Mouse (Mus musculus): Measurements from ENCODE around the gene Crtam. TPM values are rescaled to one million over a fixed set of nuclear protein-coding genes. Genes with fewer than 3 reads are reported as not detected.

The Crtam gene
- total RNA-seq, 1 experiment from 2014 or later: not detected

DNA sequence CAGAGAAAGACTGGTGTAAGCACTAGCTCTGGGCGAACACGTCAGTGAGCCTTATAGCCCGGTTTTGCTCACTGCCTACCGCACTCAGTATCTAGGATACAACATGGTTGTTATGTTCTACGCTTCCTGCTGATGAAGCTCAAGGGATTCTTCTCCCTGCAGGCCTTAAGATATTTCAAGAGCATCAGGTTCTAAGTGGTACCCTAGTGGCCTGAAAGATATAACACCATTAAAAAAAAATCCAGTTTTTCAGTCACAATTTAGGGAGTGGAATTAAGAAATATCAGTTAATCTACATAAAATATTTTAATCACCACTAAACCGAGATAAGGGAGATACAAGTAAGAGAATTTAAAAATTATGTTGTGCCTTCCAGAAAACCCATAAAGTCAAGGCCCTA is 56.0 kb downstream of the Crtam start:
- no peak for ATAC-seq (replicated peaks in 1 of 2; ENCODE audit: insufficient read depth in 1 of 2, low FRiP score in 2 of 2, low TSS enrichment in 1 of 2, low read depth in 1 of 2, poor library complexity in 2 of 2, severe bottlenecking in 2 of 2)

DNA sequence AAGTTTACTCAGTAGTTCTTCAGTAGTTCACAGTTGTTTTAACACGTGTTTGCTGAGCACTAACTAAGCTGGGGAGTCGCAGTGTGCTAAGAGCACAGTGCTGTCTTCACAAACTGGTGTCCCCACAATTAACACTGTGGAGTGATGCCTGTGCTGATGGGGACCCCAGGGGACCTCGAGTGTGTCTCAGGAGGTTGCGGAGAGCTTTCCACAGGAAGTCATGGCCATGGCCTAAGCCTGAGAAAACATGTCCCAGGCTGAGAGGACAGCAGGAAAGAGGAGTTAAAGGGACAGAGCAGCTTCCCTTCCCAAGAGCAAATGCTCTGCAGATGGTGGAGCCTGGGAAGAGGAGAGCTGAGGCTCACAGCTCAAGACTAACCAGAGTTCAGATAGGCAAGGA is 57.3 kb downstream of the Crtam start:
- no peak for ATAC-seq (replicated peaks in 1 of 2; ENCODE audit: insufficient read depth in 1 of 2, low FRiP score in 2 of 2, low TSS enrichment in 1 of 2, low read depth in 1 of 2, poor library complexity in 2 of 2, severe bottlenecking in 2 of 2)

DNA sequence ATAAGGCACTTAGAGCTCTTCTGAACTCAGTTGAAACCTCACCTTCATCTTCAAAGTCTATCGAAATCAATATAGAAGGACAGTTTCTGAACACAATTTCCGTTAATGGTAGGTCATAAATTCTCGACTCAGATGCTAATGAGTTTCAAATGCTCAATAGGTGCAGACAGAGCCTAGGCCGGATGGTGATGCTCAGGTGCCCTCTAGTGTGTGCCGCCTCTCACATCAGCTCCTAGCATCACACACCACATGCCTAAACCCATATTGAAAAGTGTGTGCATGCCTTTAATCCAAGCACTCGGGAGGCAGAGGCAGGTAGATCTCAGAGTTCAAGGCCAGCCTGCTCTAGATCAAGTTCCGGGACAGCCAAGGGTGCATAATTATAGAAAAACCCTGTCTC is 67.0 kb downstream of the Crtam start:
- no peak for ATAC-seq (replicated peaks in 1 of 2; ENCODE audit: insufficient read depth in 1 of 2, low FRiP score in 2 of 2, low TSS enrichment in 1 of 2, low read depth in 1 of 2, poor library complexity in 2 of 2, severe bottlenecking in 2 of 2)

DNA sequence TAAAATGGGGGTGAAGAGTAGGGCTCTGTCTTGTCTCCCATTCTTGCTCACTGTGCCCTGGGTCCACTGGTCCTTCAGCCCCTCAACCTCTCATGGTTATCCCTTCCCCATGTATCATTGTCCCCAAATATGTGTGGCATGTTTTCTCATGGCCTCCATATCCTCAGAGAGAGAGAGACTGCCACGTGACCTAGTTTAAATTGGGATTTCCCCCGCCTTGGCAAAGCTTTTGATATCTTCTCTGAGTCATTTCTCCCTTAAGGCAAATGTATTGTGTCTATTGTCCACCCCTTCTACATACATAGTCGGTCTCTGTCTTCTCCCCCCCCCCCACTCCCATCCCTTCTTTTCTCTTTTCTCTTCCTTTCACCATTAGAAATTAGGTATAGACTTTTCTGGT is 71.1 kb downstream of the Crtam start:
- no peak for ATAC-seq (replicated peaks in 1 of 2; ENCODE audit: insufficient read depth in 1 of 2, low FRiP score in 2 of 2, low TSS enrichment in 1 of 2, low read depth in 1 of 2, poor library complexity in 2 of 2, severe bottlenecking in 2 of 2)

DNA sequence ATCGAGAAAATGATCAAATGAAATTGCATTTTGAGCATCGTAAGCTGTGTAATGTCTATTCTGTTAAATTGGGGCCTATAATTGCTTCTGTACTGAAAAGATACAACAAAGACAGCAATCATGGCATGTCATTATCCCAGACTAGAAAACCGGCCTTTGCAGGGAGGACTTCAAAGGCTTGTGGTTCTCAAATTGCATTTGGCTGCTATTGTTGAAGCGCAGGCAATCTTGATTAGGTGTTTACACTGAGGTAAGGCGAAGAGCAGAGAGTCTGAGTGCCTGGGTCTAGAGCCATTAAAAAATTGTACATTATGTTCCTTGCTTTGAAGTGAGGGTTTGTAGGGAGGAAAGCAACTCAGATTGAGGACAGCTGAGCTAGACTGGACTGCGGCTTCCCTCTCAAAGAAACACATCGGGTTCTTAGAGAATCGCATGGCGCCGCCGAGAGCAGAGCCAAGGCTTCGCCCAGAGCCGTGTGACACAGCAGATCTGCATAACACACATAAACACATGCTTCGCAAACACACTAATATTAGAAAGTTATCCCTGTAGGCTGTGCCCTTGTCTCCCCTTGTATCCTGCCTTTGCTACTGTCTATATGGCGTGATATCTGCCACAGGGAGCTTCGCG is 77.0 kb downstream of the Crtam start:
- no peak for ATAC-seq (replicated peaks in 1 of 2; ENCODE audit: insufficient read depth in 1 of 2, low FRiP score in 2 of 2, low TSS enrichment in 1 of 2, low read depth in 1 of 2, poor library complexity in 2 of 2, severe bottlenecking in 2 of 2)

Other genes with a start within 250 kb of the Crtam start
- 3,790 and 5,329 TPM in 2 replicates for gene Hspa8, start 203.6 kb downstream of the Crtam start, total RNA-seq (2017)
- not detected in 2 replicates for gene Bsx, start 130.5 kb downstream of the Crtam start, total RNA-seq (2017)
- gene Jhy, start 40.5 kb downstream of the Crtam start, total RNA-seq (2017): not detected in 2 replicates
- gene Ubash3b, start 157.1 kb upstream of the Crtam start, total RNA-seq (2017): 9.6 and 13.3 TPM in 2 replicates

All from hematopoietic stem cell, adult 5-6 weeks (primary cell).